Mouse (Mus musculus) 416B (cell line): Measurements from ENCODE around the gene Tent4a.

Experiments
- DNase-seq: peaks from one replicate; pipeline ENCODE4 v3.0.0; 2011; ENCODE audit warnings: low read depth

Gene Tent4a

DNA sequence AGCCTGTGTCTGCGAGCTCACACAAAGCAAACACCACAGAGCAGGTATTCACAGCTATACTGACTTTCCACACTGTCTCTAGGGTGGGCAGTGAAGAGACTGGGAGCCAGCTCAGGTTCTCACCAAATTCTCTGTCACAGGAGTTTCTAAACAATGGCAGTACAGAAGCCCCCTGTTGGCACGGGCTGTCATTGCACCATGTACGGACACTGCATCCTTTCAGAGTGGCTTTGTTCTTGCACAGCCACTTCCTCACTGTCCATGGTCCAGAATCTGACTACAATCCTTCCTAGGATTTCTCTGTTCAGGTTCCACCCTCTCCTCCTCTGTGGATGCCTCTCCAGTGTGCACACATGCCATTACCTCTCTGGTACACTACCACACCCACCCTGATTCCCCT lies 10.6 kb upstream of the Tent4a start:
- DNase-seq: peak; percentile 58

DNA sequence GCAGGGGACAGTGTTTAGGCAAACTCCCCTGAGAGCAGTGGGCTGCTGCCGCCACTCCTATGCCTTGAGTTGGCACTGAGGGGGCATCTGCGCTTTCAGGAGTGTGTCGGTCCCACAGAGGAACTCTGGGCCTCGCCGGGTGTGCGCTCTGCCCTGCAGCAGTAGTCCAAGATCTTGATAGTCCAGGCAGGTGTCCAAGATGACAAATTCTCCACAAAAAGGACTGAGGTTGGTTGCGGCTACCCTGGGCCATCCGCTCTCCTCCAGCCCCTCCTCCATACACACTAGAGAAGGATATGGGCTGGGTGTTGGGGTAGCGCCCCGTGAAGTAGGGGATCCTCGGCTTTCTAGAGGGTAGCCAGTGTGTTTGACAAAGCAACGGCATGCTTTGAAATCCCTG lies 9.2 kb upstream of the Tent4a start:
- no peak for DNase-seq

DNA sequence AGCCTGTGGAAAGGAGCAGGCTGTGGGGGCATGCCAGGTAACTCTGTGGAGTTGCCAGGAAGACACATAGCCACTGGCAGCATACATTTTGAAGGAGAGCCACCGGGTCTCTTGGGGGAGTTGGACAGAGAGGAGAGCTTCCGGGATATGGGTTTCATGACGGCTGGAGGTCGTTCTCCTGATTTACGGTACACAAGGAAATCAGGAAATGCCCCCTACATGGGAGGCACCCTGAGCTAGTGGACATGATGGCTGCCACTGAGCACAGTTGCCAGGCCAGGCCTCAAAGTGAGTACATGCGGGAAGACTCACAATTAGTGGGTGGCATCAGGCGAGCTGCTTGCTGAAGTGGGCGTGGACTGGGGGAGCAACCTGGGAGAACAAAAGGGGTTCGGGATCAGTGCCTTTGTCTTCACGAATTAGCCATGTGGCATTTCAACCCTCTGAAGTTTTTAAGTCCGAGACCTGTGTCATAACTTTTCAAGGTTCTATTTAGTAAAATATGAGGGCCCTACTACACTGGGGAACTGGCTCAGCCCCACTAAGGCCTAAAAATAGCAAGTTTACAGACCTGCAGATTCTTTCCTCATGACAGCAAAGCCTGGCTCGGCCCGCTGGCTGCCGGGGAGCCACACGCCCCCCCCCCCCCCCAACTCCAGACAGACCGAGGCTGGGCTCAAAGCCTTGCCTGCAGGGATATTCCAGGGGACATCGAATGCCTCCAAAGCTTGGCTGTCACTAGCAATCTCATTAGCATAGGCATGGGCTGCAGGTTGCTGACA lies 8.3 kb upstream of the Tent4a start:
- DNase-seq: no peak

DNA sequence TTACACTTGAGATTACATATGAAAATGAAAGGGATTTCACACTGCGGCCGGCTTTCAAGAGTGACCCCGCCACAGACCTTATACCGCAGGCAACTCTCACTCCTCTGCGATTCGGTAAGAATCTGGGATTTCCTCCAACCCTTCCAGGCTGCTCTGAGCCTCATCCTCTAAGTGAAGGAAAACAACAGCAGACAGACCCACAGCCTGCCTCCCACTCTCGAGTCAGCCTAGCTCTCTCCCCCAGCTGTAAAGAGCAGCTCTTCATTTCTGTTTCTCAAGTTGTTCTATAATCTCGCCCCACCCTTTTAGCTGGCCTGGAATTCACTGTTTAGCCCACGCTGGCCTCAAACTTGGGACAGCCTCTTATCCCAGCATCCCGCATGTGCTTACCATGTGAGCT lies 7.4 kb upstream of the Tent4a start:
- no peak for DNase-seq

DNA sequence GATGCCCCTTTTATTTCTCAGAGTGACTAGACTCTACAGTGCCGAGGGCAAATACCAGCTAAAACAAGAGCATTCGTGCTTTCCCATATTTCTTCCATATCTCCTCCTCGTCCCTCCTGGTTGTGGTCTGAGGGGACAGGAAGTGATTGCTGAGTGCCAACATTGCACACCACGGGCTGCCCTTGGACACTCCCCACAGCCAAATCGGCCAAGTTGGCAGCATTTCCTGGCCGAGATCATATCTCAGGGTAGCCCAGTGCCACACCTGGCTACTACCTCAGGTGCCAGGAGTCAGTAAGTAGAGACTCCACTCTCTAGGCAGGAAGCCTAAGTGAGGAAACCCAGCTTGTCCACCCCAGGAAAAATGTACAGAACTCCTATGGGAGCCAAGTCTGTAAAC lies 6.8 kb upstream of the Tent4a start:
- DNase-seq: peak; percentile 36

DNA sequence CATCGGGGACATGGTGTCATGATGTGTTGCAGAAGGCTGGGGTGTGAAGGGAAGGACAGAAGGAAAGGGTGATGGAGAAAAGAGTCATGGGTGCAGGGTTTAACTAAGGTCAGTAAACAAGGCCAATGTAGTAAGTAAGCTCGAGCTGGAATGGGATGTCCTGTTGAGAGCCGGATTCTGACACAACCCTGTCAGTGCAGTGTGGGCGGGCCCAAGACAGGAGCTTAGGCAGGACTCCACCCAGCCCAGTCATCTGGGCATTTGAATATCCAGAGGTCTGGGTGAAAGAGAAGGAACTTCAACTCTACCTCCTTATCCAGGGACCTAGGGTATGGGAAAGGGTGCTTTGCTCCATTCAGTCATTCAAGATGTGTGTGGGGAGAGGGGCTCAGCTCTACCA lies 3.9 kb upstream of the Tent4a start:
- peak; percentile 36 for DNase-seq

DNA sequence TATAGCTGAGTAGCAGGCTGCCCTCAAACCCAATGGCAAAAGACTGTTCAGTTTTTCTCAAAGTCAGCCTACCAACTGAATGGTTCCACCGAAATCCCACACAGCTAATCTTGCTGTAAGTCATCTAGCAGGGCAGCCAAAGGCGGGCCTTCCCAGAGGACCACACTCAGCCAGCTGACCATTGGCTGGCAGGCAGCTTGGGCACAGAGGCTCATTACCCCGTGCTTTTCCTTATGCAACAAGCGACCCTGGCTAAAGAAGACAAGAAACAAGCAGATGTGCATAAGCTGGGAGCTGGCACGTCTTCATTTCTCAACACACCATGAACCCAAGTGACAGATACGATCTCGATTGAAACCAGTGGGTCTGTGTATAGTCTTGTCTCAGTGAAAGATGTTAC lies 2.9 kb upstream of the Tent4a start:
- DNase-seq: no peak

DNA sequence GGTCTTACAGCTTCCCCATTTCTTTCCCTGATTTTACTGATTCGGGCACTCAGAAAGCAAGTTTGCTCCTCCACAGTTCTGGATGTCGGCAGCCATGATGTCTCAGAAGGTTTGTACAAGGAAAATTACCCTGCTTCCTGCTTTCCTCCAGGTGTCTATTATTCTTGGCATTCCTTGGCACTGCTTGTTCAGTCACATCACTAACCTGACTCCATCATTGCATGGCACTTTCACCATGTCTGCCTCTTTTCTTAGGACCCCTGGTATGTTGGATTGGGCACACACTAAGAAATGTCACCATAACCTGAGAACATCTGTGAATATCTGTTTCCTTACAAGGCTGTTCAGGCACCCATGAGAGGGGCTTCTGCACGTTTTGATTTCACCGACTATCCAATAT lies 1.6 kb upstream of the Tent4a start:
- DNase-seq: no peak

DNA sequence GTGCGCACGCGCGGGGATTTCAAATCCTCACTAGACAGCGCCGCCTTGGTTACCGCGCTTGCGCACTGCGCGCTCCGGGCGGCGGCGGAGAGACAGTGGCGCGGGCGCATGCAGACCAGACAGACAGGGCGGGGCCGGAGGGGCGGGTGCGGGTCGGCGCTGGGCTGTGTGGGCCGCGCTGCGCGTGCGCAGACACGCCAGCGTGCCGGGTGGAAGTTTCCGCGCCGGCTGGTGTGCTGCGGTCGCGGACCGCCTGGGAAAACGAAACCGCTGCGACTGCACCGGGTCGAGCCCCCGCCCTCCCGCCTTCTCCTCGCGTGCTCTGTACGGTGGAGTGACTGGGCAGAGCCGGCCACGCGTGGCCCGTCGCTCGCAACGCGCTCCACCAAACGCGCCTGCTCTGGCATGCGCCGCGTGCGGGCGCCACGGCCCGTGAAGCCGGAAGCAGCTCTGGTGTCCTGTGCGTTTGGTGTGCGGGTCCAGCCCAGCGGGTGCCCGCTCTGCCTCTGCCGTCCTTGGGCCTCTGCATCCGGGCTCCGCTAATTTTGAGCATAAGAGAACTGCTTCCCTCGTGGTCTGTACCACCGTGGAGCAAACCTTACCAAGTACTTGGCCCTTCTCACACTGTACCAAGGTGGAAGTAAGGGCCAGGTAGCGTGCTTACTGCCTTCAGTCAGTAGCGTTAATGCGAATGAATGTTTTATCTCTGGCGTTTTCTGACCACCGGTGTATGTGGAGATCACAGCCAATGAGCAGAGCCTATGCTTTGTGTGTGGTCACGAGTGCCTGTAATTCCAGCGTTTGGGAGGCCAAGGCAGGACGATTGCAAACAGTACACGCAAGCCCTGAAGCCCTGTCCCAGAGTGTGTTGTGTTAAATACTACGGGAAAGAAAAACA lies 486 bp upstream of the Tent4a start:
- peak; percentile 95 for DNase-seq

DNA sequence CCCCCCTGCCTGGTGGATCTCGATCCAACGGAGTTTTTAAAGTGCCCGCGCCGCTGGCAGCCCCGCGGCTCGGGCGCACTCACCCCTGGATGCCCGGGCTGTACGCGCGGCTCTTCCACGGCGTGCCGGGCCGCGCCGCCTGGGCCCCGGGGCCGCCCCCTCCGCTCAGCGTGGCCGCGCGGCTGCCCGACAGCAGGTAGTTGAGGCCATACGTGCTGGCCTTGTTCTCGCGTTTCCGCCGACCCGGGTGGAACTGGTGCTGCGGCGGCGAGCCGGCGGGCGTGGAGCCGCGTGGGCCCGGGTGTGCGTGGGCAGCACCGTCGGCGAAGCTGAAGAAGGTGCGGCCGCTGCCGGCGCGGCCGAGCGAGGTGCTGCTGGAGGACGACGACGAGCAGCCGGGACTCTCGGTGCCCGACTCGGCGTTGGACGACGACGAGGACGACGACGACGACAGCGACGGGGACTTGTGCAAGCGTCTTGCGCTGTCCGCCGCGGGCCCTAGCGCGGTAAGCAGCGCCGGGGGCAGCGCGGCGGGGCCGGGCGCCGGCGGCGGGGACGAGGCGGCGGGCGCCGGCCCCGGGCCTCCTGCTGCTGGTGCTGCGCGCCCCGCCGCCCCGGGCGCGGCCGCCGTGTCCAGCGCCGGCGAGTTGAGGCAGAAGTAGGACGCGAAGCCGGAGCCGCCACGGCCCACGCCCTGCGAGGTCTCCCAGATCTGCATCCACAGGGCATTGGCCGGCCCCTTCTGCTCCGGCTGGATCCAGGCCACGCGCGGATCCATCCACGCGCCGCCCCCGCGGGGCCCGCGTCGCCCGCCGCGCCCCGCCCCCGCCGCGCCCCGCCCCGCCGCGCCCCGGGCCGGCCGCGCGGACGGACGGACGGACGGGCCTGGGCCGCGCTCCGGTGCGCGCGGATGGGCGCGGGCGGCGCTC lies 748 bp downstream of the Tent4a start, which contains the start of gene Nsun2:
Gene Nsun2 (plus strand): TSS at position 342 of the 929 bp plus-strand sequence.
- DNase-seq: no peak

DNA sequence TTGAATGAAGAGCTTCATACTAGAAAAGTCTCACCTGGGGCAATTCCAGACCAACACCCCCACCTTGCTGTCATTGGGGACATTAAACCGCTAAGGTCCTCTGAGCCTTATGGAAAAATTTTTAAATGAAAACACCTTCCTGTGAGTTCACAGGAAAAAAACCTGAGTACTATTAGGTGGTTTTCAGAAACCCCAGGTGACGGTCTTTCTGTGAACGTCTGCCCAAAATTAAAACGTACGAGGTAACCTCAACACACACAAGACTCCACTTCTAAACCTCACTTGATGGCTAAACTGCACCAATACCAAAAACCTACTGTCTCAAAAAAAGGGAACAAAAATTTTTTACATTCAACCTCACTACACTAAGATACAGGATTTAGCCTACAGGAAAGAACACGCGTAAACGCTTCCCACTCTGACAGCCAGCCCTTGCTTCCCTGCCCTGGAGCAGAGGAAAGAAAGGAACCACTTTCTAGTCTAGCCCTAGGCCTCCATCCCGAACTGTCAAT lies 1.5 kb downstream of the Tent4a start:
- DNase-seq: no peak

DNA sequence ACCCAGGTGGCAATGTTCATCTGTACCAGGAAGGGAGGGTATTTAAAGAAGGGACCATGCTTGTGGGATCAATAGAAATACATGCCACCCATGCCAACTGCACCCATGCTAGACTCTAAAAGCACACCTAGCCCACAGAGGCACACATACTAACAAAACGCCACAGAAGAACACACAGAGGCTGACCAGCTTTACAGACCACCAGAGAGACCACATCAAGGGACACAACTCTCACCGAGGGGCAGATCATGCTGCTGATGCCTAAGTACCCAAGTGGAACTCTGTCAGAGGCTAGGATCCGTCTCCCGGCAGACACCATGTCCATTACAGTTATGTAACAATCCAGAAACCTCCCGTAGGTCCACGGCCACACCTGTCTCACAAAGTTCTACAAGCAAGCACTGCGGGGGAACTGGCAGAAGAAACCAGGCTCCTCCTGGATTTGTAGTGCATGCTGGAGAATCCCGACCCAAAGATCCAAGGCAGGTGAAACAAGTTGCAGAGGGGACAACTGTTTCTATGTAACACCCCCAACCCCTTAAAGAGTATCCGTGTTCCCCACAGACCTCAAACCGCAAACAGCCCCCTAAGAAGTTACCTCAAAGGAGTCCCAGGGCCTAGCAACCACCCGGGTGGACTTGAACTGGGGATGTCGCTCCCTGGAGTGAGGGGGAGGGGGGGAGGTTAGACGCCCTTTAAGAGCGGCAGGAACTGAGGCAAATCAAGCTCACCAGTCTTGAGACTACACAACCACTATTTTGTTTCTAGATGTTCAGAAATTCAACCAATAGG lies 2.1 kb downstream of the Tent4a start:
- DNase-seq: no peak

DNA sequence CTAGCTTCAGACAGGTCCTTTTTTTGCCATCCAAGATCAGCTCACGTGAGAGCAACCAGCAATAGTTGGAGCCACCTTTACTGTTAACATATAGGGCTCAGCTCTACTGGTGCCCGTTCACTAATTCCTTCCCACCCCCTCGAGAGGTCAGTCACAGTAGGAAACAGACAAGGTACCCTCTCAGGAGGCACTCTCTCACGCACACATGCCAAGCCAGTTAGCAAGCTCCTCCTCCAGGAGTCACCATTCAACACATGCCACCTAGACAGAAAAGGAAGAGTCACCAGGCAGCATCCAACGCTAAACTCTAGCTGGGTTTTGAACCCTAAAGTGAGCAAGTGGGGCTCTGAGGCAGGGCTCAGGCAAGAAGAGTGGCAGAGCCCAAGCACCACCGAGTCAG lies 3.0 kb downstream of the Tent4a start:
- DNase-seq: no peak

DNA sequence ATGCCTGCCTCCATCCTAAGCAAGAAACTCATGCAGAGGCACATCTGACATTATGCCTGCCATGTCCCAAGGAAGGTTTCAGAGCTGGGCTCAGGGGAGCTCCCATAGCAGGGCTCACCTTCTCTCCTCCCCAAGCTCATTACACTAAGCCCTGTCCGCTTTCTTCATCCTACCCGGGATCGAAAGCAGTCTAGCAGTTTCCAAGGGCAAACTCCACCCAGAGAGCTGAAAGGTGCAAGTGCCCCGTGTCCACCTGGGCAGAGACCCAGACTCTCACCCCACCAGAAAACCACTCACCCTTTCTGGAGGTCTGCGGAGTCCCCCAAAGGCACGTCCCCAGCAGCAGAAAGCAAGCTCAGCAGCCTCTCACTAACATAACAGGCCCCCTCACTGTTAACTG lies 3.5 kb downstream of the Tent4a start:
- DNase-seq: no peak

DNA sequence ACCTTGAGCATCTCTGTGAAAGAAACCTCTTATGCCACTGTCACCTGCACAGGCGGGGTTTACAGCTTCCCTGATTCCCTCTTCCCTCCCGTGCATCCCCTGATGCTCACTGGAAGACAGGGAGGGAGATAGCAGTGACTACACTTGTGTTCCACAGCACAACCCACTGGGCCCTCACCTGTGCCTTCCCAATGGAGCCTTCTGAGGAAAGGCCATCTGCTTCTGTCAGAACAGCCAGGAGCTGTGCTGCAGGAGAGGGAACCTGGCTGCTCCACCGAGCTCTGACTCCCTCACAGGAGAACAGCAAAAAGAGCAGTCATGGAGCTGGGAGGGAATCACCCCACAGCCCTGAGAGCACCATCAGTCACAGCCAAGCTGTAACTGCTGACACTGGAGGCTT lies 4.3 kb downstream of the Tent4a start:
- DNase-seq: no peak

DNA sequence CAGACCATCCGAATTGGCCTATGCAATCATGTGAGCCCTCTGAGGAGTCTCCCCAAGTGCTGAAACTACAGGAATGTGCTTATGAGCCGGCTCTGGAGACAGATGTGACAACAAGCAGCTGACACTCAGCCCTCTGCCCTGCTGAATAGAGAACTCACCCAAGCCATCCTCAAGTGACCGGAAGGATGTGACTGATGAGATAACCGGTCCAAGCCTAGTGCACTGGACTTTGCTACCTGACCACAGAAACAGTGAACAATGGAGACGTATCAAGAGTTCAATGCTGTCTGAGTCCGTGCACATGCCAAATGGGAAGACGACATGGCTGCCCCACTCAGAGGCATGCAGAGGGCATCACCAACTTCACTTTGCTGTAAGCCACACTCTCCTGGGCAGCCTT lies 5.9 kb downstream of the Tent4a start:
- no peak for DNase-seq

DNA sequence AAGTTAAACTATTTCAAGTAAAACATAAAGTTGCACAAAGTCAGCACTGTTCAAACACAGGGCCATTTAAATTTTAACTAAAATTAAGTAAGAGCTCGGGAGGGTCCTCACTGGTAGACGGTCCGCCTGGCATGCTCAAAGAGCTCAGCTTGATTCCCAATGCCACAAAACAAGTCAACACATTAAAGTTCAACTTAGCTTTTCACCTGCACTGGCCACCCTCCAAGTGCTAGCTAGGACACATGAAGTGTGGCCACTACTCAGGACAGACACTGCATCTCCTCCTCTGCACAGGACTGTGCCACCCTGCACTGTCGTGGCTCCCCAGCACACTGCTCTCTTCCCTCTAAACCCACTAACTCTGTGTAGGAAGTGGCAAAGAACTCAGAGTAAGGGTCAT lies 8.6 kb downstream of the Tent4a start:
- DNase-seq: no peak

DNA sequence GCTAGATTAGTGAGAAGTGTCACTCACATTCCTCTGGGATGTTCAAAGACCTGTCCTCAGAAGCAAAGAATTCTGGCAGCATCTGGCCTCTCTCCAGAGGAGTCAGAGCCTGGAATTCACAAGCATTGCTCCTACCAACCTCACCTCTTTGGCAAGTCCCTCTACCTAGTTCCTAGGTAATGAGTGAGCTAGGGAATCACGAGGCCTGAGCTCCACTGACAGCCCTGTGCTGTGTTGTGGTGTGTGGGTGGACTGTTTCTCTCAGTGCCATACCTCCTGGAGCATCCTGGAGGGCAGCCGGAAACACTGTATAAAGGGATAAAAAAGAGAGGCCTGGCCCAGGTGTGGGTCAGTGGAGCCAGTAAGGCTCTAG lies 10.3 kb downstream of the Tent4a start:
- DNase-seq: no peak

DNA sequence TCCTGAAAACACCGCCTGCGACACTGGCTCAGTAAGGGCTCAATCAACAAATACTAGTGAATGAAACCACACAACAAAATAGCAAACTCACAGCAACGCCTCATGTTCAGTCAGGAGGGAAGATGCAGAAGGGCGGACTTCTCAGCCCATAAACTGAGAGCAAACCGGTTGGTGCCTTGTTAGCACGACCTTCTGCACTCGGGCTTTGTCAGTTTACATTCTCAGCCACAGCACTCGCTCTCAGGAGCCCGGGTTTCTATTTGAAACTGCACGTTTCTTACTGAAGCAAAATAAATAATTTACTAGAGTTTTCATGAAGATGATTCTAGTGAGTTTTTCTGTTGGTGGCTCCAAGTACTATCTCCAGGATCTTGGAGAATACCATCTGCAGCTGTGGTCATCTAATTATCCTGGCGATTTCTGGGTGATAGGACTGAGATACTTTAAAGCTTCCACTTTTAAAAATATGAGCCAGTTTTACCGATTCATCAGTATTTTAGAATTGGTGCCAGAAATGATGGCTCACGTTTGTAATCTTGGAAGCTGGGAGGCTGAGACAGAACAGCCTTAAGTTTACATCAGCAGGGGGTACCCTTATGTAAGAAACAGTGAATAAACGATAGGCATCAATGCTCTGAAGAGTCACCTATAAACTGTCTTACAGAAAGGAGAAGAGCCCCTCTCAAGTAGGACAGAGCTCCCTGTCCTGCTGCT lies 10.8 kb downstream of the Tent4a start:
- DNase-seq: no peak

DNA sequence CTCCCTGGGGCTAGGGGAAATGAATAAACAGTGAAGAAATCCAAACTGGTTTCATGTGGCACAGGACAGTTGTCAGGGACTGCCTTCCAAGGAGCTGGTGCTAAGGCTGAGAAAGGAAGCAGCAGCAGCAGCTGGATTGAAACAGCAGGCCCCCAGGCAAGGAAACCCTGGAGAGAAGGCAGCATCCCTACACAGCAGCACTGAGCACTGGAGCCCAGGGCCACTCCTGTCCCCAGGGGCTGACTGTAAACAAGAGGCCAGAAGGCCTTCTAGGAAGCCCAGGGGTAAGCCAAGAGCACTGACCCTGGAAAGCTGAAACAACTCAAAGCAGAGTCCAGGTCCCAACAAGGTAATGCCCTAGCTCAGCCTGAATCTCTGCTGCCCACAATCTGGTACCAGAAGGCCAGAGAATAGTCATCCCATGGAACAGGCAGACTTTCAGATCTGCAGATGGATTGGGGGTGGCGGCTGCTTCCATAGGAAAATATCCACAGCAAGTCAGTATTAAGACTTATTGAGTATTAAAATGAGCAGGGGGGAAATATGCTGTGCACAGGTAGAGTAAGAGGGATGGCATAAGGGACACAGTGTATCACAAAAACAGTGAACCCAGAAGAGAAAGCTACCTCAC lies 12.1 kb downstream of the Tent4a start:
- DNase-seq: no peak
